Comparison of ENCODE assay signal across 14 mouse cellular contexts in the genomic region with DNA sequence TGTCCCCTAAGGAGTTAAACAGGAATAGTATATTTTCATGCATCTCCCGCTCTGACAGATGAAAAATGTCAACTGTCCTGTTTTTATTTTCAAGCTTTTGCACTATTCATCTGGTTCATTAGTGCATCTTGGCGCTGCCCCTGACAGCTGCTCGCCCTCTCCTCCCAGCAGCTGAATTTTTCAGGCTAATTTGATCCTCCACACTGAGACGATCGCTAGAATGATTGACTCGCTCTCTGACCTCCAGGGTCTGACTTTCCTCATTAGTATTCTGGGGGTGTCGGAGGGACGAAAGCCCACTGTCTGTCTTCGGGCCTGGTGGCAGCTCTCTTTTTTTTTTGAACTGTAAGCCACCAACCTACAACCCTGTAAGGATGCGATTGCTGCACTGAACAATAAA.
DNase-seq lines count a peak whose midpoint lies in the region; ATAC-seq and TF ChIP-seq lines count a peak whose summit lies in the region.
"Had no signal": no experiment of that assay in that cellular context is flagged by ENCODE, and none has a peak within 500 bp of the region (broad histone marks: within the 10 kb centered on the region; RNA-seq: fewer than 3 reads in every experiment).

No protein-coding gene starts in this region.

- H3K9me3 ChIP-seq in limb, embryonic 12.5 days = no peaks in the 10 kb centered on the region
- H3K9me3 ChIP-seq in limb, embryonic 10.5 days (replicated peaks) = no peaks in the 10 kb centered on the region
- H3K9me3 ChIP-seq in forebrain, postnatal 0 days (ENCODE audit: low read length) = no peaks in the 10 kb centered on the region
- H3K9me3 ChIP-seq in midbrain, embryonic 14.5 days (ENCODE audit: control insufficient read depth, low read length) = no peaks in the 10 kb centered on the region
- H3K9me3 ChIP-seq: liver, embryonic 13.5 days had no signal

- no peaks in the 10 kb centered on the region for H3K27me3 ChIP-seq in limb, embryonic 12.5 days
- H3K27me3 ChIP-seq in limb, embryonic 10.5 days (ENCODE audit: low read depth, poor library complexity, severe bottlenecking) = no peaks in the 10 kb centered on the region
- no peaks in the 10 kb centered on the region for H3K27me3 ChIP-seq in forebrain, postnatal 0 days (ENCODE audit: insufficient read depth, low read length)
- no peaks in the 10 kb centered on the region for H3K27me3 ChIP-seq in midbrain, embryonic 14.5 days (ENCODE audit: control insufficient read depth, insufficient read depth, low read length)
- H3K27me3 ChIP-seq: liver, embryonic 13.5 days; Patski had no signal

- DNase-seq in limb, embryonic 10.5 days (ENCODE audit: low spot score) = no peak
- DNase-seq in forebrain, postnatal 0 days = peak; percentile 47
- DNase-seq in midbrain, embryonic 14.5 days = peak; percentile 89
- DNase-seq in thymus, postnatal 4 days = no peak
- no peak for DNase-seq in heart, postnatal 4 days
- DNase-seq in gastrocnemius, postnatal 4 days (ENCODE audit: low spot score in 2 of 2) = no peak
- DNase-seq: cerebellum, adult 9-10 months; heart, adult 2 months; liver, embryonic 13.5 days; spleen, adult 18-20 months had no signal

- no peak overlapping the region for H3K27ac ChIP-seq in limb, embryonic 12.5 days
- H3K27ac ChIP-seq in limb, embryonic 10.5 days = no peak overlapping the region
- H3K27ac ChIP-seq in forebrain, postnatal 0 days (ENCODE audit: low read depth, low read length) = peak overlapping the region; percentile 35
- H3K27ac ChIP-seq in midbrain, embryonic 14.5 days (replicated peaks; ENCODE audit: low read depth, low read length) = peak overlapping the region; percentile 97
- H3K27ac ChIP-seq: heart, adult 2 months; liver, embryonic 13.5 days; macrophage had no signal

- peaks cover 6% of the 10 kb centered on the region; the same call in 1 of the 2 replicates for H3K36me3 ChIP-seq in limb, embryonic 12.5 days
- H3K36me3 ChIP-seq in limb, embryonic 10.5 days = no peaks in the 10 kb centered on the region
- H3K36me3 ChIP-seq in forebrain, postnatal 0 days (ENCODE audit: insufficient read depth) = no peaks in the 10 kb centered on the region
- no peaks in the 10 kb centered on the region for H3K36me3 ChIP-seq in midbrain, embryonic 14.5 days (ENCODE audit: control insufficient read depth, insufficient read depth, low read length)

- peaks cover 24% of the 10 kb centered on the region for H3K4me1 ChIP-seq in limb, embryonic 12.5 days (replicated peaks)
- peaks cover 52% of the 10 kb centered on the region for H3K4me1 ChIP-seq in limb, embryonic 10.5 days
- H3K4me1 ChIP-seq in forebrain, postnatal 0 days (ENCODE audit: insufficient read depth) = peaks cover 30% of the 10 kb centered on the region
- peaks cover 53% of the 10 kb centered on the region for H3K4me1 ChIP-seq in midbrain, embryonic 14.5 days (ENCODE audit: control insufficient read depth, insufficient read depth, low read length)
- H3K4me1 ChIP-seq: liver, embryonic 13.5 days had no signal

- 17% methylated on average over 10 of the region's 10 CpGs for WGBS in limb, embryonic 12.5 days
- WGBS in limb, embryonic 10.5 days = 20% methylated on average over 10 of the region's 10 CpGs
- 7% methylated on average over 10 of the region's 10 CpGs for WGBS in forebrain, postnatal 0 days
- 3% methylated on average over 10 of the region's 10 CpGs for WGBS in midbrain, embryonic 14.5 days

- H3K4me2 ChIP-seq in limb, embryonic 12.5 days = 0 out of 2 replicates have a peak overlapping the region, but pooled peaks have one; percentile 8
- peak overlapping the region; percentile 38 for H3K4me2 ChIP-seq in forebrain, postnatal 0 days (ENCODE audit: low read depth)
- peak overlapping the region; percentile 53 for H3K4me2 ChIP-seq in midbrain, embryonic 14.5 days (ENCODE audit: low read length)
- H3K4me2 ChIP-seq: liver, embryonic 13.5 days had no signal

- H3K9ac ChIP-seq in limb, embryonic 12.5 days (replicated peaks) = no peak overlapping the region
- peak overlapping the region; percentile 28; the same call in 1 of the 2 replicates for H3K9ac ChIP-seq in forebrain, postnatal 0 days
- H3K9ac ChIP-seq in midbrain, embryonic 14.5 days (replicated peaks; ENCODE audit: low read length) = peak overlapping the region; percentile 26
- H3K9ac ChIP-seq: liver, embryonic 13.5 days had no signal

- no peak overlapping the region for H3K4me3 ChIP-seq in limb, embryonic 12.5 days (replicated peaks)
- no peak overlapping the region for H3K4me3 ChIP-seq in limb, embryonic 10.5 days
- peak overlapping the region; percentile 21; the same call in 1 of the 2 replicates for H3K4me3 ChIP-seq in forebrain, postnatal 0 days (ENCODE audit: low read depth, low read length)
- no peak overlapping the region for H3K4me3 ChIP-seq in midbrain, embryonic 14.5 days (replicated peaks; ENCODE audit: low read depth, low read length)
- H3K4me3 ChIP-seq: heart, adult 2 months; liver, embryonic 13.5 days had no signal

- no peak for TF ChIP-seq CTCF in forebrain, postnatal 0 days (IDR thresholded peaks at IDR 0.05; ENCODE audit: low read depth)

- ATAC-seq in limb, embryonic 12.5 days (ENCODE audit: insufficient number of reproducible peaks, insufficient read depth, low FRiP score, low TSS enrichment, low read depth) = no peak
- ATAC-seq in forebrain, postnatal 0 days = peak; percentile 4; the same call in 1 of the 2 replicates
- ATAC-seq in midbrain, embryonic 14.5 days (ENCODE audit: low FRiP score, low TSS enrichment) = peak; percentile 83
- no peak for ATAC-seq in erythroblast, adult 5-6 weeks (replicated peaks; ENCODE audit: low FRiP score, poor library complexity, severe bottlenecking)
- ATAC-seq: Patski had no signal

Comparison
In these comparisons a context has a peak if more than half of its experiments do, and no peak if none do; other contexts are left out.
1. ATAC-seq: peak in forebrain, postnatal 0 days (single experiment) and midbrain, embryonic 14.5 days (single experiment); none in limb, embryonic 12.5 days (single experiment) and erythroblast, adult 5-6 weeks (single experiment).
2. H3K27ac ChIP-seq: peak in forebrain, postnatal 0 days (single experiment) and midbrain, embryonic 14.5 days (single experiment); none in limb, embryonic 12.5 days (single experiment) and limb, embryonic 10.5 days (single experiment).
3. DNase-seq: peak in forebrain, postnatal 0 days (single experiment) and midbrain, embryonic 14.5 days (single experiment); none in limb, embryonic 10.5 days (single experiment), thymus, postnatal 4 days (single experiment), heart, postnatal 4 days (single experiment) and gastrocnemius, postnatal 4 days (0 of 2).
4. Peak in every context shown above with its lines, with median percentiles within 50 percentile points of each other: H3K4me2 ChIP-seq.